Mouse (Mus musculus) midbrain, embryonic 11.5 days (tissue): ENCODE measurements around the gene 2310033P09Rik. TPM values are rescaled to one million over a fixed set of nuclear protein-coding genes. Genes with fewer than 3 reads are reported as not detected.

Experiments used
- ATAC-seq: fragments of 200-750 bp; cut with Nextera tagmentation; 2 replicates; pipeline ENCODE4 v1.8.0; 2017; ENCODE audit warnings: moderate TSS enrichment, moderate library complexity; ENCODE audit not compliant: low FRiP score
- DNase-seq: peaks from one replicate; pipeline ENCODE4 v3.0.0; 2015; ENCODE audit warnings: low spot score; ENCODE audit errors: missing footprints
- H3K27ac ChIP-seq: fragments of 300-500 bp; sonication (generic); 2 replicates; pipeline ENCODE4 v1.5.1; 2014; ENCODE audit warnings: low read depth, low read length
- H3K27me3 ChIP-seq: fragments of 300-500 bp; sonication (generic); 2 replicates; pipeline ENCODE4 v1.6.1; 2014; ENCODE audit warnings: mild to moderate bottlenecking, low read length, moderate library complexity, mixed read lengths; ENCODE audit not compliant: control insufficient read depth, insufficient read depth
- H3K36me3 ChIP-seq: fragments of 300-500 bp; sonication (generic); 2 replicates; pipeline ENCODE4 v1.6.1; 2014; ENCODE audit warnings: mild to moderate bottlenecking, low read length, moderate library complexity, mixed read lengths; ENCODE audit not compliant: control insufficient read depth, insufficient read depth
- H3K4me1 ChIP-seq: fragments of 300-500 bp; sonication (generic); 2 replicates; pipeline ENCODE4 v1.6.1; 2014; ENCODE audit warnings: low read length; ENCODE audit not compliant: control insufficient read depth, insufficient read depth
- H3K4me2 ChIP-seq: fragments of 300-500 bp; sonication (generic); 2 replicates; pipeline ENCODE4 v1.6.1; 2014; ENCODE audit warnings: mild to moderate bottlenecking, moderate library complexity
- H3K4me3 ChIP-seq: fragments of 300-500 bp; sonication (generic); 2 replicates; pipeline ENCODE4 v1.5.1; 2014; ENCODE audit warnings: low read depth, low read length
- H3K9ac ChIP-seq: fragments of 300-500 bp; sonication (generic); 2 replicates; pipeline ENCODE4 v1.6.1; 2014; ENCODE audit warnings: low read length
- H3K9me3 ChIP-seq: fragments of 300-500 bp; sonication (generic); 2 replicates; pipeline ENCODE4 v1.6.1; 2016; ENCODE audit warnings: low read length; ENCODE audit not compliant: control insufficient read depth
- WGBS: fragments of 180-500 bp; shearing (Covaris S2); extraction: QIAGEN DNeasy Blood & Tissue Kit; methylation state at CpG from one replicate; pipeline ENCODE4 v1.1.7; 2014; 5-methylcytosine and 5-hydroxymethylcytosine counted together
- polyA plus RNA-seq: library from polyadenylated mRNA; unstranded; fragments of >200 nt; fragmentation: Nextera tagmentation; extraction: Ambion mirVana; gene quantifications from 2 replicates; pipeline ENCODE4 v1.2.1, GENCODE M21; 2014

2310033P09Rik gene
- polyA plus RNA-seq, 1 experiment from 2014 or later: 42.0 TPM

DNA sequence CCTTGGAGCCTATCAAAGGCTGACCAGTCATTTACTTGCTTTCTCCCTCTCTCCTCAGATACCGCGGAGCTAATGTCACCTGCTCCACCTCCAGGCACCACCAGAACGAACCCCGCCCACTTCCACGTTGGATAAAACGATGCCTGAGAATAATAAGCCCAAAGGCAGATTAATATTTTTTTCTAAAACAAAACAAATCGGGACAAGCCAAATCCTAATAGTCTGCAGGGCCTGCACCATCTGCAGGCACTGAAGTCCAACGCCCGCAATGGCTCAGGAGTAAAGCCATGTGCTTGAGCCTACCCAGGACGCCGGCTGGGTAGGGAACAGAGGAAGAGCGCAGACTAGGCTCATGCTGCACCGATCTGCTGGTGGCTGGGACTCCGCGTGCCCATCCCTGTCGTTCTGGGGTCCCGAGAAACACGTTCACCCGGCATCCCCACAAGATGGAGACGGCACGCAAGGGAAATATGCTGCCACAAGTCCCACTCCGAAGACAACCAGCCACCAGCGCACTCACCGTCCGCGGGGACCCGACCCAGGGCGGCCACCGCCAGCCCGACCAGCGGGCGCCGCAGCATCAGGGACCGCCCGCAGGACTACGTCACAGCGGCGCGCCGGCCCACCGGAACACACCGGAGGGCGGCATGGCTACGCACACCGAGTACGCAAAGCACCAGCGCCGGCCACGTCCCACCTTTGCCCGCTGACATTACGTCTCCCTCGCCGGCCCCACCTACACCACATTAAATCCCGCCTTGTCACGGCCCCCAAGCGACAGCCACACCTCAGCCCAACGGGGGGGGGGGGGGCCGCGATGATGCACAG is 16.7 kb upstream of the 2310033P09Rik start:
- DNase-seq (peak; percentile 98), ATAC-seq (peak; percentile 96)
- H3K27ac ChIP-seq: peak overlapping the region; percentile 51
- H3K9ac ChIP-seq: peak overlapping the region; percentile 77
- peaks cover 5% of the 10 kb centered on the region for H3K4me1 ChIP-seq
- no peaks in the 10 kb centered on the region for H3K9me3 ChIP-seq
- H3K27me3 ChIP-seq: no peaks in the 10 kb centered on the region
- WGBS: under 1% methylated on average over 50 of the region's 59 CpGs
- H3K4me2 ChIP-seq: peak overlapping the region; percentile 74
- peak overlapping the region; percentile 63 for H3K4me3 ChIP-seq
- H3K36me3 ChIP-seq: no peaks in the 10 kb centered on the region

DNA sequence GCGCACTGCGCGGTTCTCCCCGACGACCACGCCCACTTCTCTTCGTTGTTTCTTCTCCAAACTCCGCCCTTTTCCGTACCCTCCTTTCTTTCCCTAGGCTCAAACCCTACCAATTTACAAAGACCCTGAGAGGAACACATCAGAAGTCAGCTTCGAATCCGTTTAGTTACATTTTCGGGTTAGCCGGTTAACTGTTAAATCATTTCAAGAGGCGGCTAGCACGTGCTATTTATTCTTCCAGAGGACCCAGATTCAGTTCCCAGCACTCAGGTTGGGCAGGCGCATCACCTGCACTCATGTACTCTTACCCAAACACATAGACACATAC is 16.1 kb upstream of the 2310033P09Rik start, which contains the start of gene Guk1:
Gene Guk1, minus strand, starts transcription at position 154 of the 328 bp plus-strand sequence.
- H3K4me3 ChIP-seq: peak within 1 kb of the TSS; percentile 63
- ATAC-seq (peak; percentile 6; the same call in 1 of the 2 replicates), DNase-seq (no peak)
- H3K4me1 ChIP-seq: peaks cover 5% of the 10 kb centered on the region
- H3K4me2 ChIP-seq: peak within 1 kb of the TSS; percentile 74
- H3K9ac ChIP-seq: peak within 1 kb of the TSS; percentile 77
- H3K36me3 ChIP-seq: no peaks in the 10 kb centered on the region
- no peaks in the 10 kb centered on the region for H3K9me3 ChIP-seq
- H3K27me3 ChIP-seq: no peaks in the 10 kb centered on the region
- 6% methylated on average over 16 of the region's 16 CpGs for WGBS
- H3K27ac ChIP-seq: peak within 1 kb of the TSS; percentile 51

DNA sequence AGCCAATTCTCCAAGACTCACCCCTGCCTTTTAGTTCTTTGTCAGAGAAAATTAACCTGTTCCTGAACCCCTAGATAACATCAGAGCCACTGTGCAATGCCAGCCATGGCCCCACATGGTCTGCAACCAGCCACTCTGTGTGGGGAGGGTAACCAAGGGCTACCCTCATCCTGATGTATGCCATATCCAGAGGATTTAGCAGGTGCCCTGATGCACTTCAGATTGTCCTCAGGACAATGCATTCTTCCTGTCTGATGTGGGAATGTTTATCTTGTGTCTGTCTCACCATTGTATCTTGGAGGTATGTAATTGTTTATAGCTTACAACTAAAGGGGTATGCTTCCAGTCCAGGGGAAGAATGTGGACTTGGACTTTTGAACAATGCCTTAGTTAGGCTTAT is 11.9 kb upstream of the 2310033P09Rik start:
- Histone ChIP-seq H3K4me2 (no peak overlapping the region), H3K27me3 (no peaks in the 10 kb centered on the region), H3K4me1 (peaks cover under 1% of the 10 kb centered on the region; the same call in 1 of the 2 replicates), H3K27ac (no peak overlapping the region), H3K9ac (no peak overlapping the region), H3K36me3 (no peaks in the 10 kb centered on the region), H3K9me3 (no peaks in the 10 kb centered on the region), H3K4me3 (no peak overlapping the region)
- no peak for ATAC-seq
- DNase-seq: no peak

DNA sequence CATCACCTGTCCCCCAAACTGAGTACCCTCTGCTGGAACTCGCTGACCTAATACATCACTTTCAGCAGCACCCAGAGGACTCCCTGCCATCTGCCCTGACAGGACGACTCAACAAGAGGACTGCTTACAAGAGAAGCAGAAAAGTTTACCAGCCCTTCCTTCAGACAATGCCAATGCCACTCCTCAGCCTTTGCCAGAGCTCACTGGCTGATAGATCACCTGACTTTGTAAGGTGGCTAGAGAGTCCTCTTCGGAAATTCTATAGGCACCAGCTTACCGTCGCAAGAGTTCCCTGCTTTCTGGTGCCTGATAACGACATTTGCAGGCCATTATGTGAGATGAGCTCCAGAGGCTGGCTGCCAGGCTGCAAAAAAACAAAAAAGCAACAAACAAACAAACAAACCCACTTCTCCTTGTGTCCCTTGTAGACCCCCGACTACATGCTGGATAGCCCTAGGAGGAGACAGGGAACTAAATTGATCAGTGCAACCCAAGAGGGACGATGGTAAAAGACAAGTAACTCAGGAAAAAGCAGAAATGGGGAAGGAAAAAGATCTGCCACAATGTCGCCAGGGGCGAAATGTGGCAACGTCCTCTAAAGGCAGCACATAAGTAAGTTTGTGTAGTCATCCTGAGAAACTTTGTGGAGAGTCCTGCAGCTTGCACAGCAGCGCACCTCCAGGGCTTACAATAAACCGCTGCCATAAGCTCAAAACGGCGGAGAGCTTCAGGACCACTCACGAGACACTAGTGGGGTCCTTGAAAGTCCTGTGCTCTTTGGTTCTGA is 6.7 kb upstream of the 2310033P09Rik start:
- H3K27me3 ChIP-seq: no peaks in the 10 kb centered on the region
- H3K4me2 ChIP-seq: peak overlapping the region; percentile 86
- ATAC-seq (no peak; the same call in 1 of the 2 replicates), DNase-seq (no peak)
- H3K36me3 ChIP-seq: peaks cover 2% of the 10 kb centered on the region; the same call in 1 of the 2 replicates
- WGBS: 35% methylated on average over 16 of the region's 16 CpGs
- peaks cover 4% of the 10 kb centered on the region; the same call in 1 of the 2 replicates for H3K4me1 ChIP-seq
- no peaks in the 10 kb centered on the region for H3K9me3 ChIP-seq
- H3K9ac ChIP-seq: peak overlapping the region; percentile 75
- H3K27ac ChIP-seq: no peak overlapping the region
- H3K4me3 ChIP-seq: peak overlapping the region; percentile 84

DNA sequence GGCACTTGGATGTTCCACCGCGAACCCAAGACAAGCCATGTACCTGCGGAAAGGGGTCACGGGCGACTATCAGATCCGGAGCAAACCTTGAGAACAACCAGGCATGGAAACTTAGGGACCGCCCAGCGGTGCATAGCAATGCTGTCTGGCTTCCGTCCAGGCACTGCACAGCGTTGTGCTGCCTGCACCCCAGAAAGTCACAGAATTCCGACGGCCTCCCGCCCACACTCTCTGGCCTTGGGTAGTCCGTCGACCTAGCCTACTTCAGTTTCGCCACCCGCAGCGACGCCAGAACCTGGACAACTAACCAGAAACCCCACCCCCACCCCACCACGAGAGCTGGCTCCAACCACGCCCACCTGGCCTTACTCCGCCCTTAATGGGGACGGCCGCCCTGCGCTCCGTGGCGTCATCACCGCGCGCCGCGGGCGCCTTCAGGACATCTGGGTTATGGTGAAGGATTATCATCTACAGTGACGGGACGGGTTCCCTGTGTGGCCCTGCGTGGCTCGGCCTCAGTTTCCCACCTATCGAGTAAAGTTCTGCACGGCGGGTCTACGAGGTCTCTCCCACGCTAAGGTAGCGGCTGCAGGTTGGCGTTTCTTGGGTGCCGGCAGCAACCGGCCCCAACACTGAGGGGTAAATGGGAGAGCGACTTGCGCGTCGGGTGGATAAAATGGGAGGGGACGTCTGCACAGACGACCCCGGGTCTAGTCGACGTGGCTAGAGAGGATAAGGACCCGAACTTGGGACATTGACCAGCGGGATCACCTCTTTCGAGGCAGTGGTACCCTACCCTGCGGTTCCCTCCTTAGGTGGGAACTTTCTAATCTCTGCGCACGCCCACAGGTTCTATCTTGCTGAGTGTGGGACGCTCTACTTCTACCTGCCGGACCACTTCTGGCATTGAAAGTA is 5.8 kb upstream of the 2310033P09Rik start, which contains the start of gene Mrpl55:
Gene Mrpl55, plus strand, starts transcription at position 406 of the 915 bp plus-strand sequence.
- peak within 1 kb of the TSS; percentile 86 for H3K4me2 ChIP-seq
- peak; percentile 99 for DNase-seq
- H3K9ac ChIP-seq: peak within 1 kb of the TSS; percentile 75
- H3K4me3 ChIP-seq: peak within 1 kb of the TSS; percentile 84
- WGBS: under 1% methylated on average over 62 of the region's 63 CpGs
- H3K27me3 ChIP-seq: no peaks in the 10 kb centered on the region
- no peak within 1 kb of the TSS for H3K27ac ChIP-seq
- ATAC-seq: peak; percentile 93
- peaks cover 4% of the 10 kb centered on the region; the same call in 1 of the 2 replicates for H3K4me1 ChIP-seq
- H3K36me3 ChIP-seq: peaks cover 2% of the 10 kb centered on the region; the same call in 1 of the 2 replicates
- H3K9me3 ChIP-seq: no peaks in the 10 kb centered on the region

DNA sequence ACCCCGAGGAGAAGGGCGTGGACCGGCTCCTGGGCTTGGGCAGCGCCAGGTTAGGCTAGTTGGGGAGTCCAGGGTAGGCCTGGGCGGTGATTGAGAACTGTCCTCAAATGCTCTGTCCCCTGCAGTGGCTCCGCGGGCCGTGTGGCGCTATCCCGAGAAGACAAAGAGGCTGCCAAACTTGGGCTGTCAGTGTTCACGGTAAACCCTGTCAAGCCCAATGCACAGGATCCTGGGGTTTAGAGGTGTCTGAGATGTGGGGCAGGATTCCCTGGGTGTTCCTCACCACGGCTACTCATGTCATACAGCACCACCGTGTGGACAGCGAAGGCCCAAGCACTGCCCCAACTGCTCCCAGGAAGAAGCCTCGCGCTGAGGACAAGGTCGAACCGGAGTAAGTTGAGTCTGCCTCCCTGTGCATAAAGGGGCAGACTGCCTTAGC is 901 bp downstream of the 2310033P09Rik start:
- H3K27ac ChIP-seq: 0 out of 2 replicates have a peak overlapping the region, but pooled peaks have one; percentile 78
- H3K4me3 ChIP-seq: peak overlapping the region; percentile 93
- ATAC-seq: peak; percentile 43
- peaks cover 14% of the 10 kb centered on the region for H3K36me3 ChIP-seq
- H3K9ac ChIP-seq: peak overlapping the region; percentile 92
- DNase-seq: peak; percentile 96
- no peaks in the 10 kb centered on the region for H3K9me3 ChIP-seq
- H3K27me3 ChIP-seq: no peaks in the 10 kb centered on the region
- H3K4me2 ChIP-seq: peak overlapping the region; percentile 86
- 10% methylated on average over 18 of the region's 18 CpGs for WGBS
- peaks cover 19% of the 10 kb centered on the region for H3K4me1 ChIP-seq

DNA sequence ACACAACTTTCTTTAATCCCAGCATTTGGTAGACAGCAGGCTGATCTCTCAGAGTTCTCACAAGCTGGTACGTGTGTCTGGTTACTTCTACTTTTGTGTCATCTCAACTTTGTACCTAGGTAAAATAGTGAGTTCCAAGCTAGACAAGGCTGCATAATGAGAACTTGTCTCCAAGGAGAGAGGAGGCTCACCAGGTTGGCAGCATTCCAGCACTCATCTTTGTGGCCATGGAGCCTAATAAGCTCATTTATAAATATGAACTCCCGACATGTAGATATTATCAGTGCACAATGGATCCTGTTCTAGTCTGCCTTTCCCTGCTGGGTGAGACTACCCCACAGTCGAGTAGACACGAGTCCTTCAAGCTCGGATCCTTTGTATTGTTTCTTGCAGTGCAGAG is 1.5 kb downstream of the 2310033P09Rik start:
- H3K9me3 ChIP-seq: no peaks in the 10 kb centered on the region
- 0 out of 2 replicates have a peak overlapping the region, but pooled peaks have one; percentile 93 for H3K4me3 ChIP-seq
- no peak overlapping the region for H3K27ac ChIP-seq
- H3K27me3 ChIP-seq: no peaks in the 10 kb centered on the region
- ATAC-seq: no peak
- H3K4me2 ChIP-seq: peak overlapping the region; percentile 86
- no peak overlapping the region for H3K9ac ChIP-seq
- peak; percentile 81 for DNase-seq
- peaks cover 19% of the 10 kb centered on the region for H3K4me1 ChIP-seq
- H3K36me3 ChIP-seq: peaks cover 14% of the 10 kb centered on the region
- WGBS: 81% methylated on average over 5 of the region's 5 CpGs

DNA sequence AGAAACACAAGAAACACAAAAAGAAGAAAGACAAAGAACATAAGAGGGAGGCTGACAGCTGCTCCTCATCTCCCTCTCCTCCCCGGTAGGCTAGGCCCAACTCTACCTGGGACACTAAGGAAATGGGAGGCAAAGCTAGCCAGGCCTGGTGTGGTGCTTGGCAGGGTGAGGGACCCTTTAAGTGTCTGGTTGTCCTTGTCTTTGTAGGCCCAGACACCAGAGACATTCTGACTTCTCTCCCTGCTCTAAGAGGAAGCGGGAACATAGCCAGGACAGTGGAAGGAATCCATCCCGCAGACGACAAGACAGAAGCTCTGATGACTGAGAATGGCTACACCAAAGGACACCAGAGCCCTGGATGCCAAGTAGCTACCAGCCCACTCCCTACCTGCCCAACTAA is 1.9 kb downstream of the 2310033P09Rik start:
- Histone ChIP-seq H3K4me1 (peaks cover 19% of the 10 kb centered on the region), H3K9ac (no peak overlapping the region), H3K4me3 (no peak overlapping the region), H3K36me3 (peaks cover 14% of the 10 kb centered on the region), H3K9me3 (no peaks in the 10 kb centered on the region), H3K4me2 (no peak overlapping the region), H3K27ac (no peak overlapping the region), H3K27me3 (no peaks in the 10 kb centered on the region)
- no peak for ATAC-seq
- WGBS: 91% methylated on average over 4 of the region's 4 CpGs
- peak; percentile 85 for DNase-seq
